Mouse (Mus musculus) limb, embryonic 10.5 days (tissue): ENCODE results near the gene Kif6. TPM values are rescaled to one million over a fixed set of nuclear protein-coding genes. Genes with fewer than 3 reads are reported as not detected.

ENCODE experiments used
- DNase-seq: peaks from one replicate; pipeline ENCODE4 v3.0.0-alpha.2; 2017; ENCODE audit warnings: low spot score
- H3K27ac ChIP-seq: fragments of 300-500 bp; sonication (generic); 2 replicates; pipeline ENCODE4 v1.5.1; 2016; ENCODE audit warnings: mild to moderate bottlenecking
- H3K27me3 ChIP-seq: fragments of 300-500 bp; sonication (generic); 2 replicates; pipeline ENCODE4 v1.6.1; 2016; ENCODE audit warnings: low read depth, mild to moderate bottlenecking; ENCODE audit not compliant: poor library complexity, severe bottlenecking
- H3K36me3 ChIP-seq: fragments of 300-500 bp; sonication (generic); 2 replicates; pipeline ENCODE4 v1.6.1; 2016; ENCODE audit warnings: mild to moderate bottlenecking, moderate library complexity
- H3K4me1 ChIP-seq: fragments of 300-500 bp; sonication (generic); 2 replicates; pipeline ENCODE4 v1.6.1; 2016
- H3K4me3 ChIP-seq: fragments of 300-500 bp; sonication (generic); 2 replicates; pipeline ENCODE4 v1.5.1; 2016; ENCODE audit warnings: mild to moderate bottlenecking, moderate library complexity
- H3K9me3 ChIP-seq: fragments of 300-500 bp; sonication (generic); replicated peaks from 2 replicates; pipeline ENCODE4 v1.6.1; 2016; ENCODE audit warnings: mild to moderate bottlenecking
- WGBS: fragments of 180-500 bp; shearing (Covaris S2); methylation state at CpG from one replicate; pipeline ENCODE4 v1.1.7; 2016; 5-methylcytosine and 5-hydroxymethylcytosine counted together
- polyA plus RNA-seq: library from polyadenylated mRNA; unstranded; fragments of >200 nt; fragmentation: Nextera tagmentation; extraction: Ambion mirVana; gene quantifications from 2 replicates; pipeline ENCODE4 v1.2.1, GENCODE M21; 2016

Gene Kif6
- polyA plus RNA-seq, 1 experiment from 2014 or later = 4.3 TPM

GRCm38 (mm10) chr17:49852183-49852582 lies 237.2 kb downstream of the Kif6 start:
- peaks cover 51% of the 10 kb centered on the region for H3K4me1 ChIP-seq
- WGBS = 84% methylated on average over 3 of the region's 3 CpGs

GRCm38 (mm10) chr17:49855785-49856184 lies 240.8 kb downstream of the Kif6 start:
- 26% methylated on average over 4 of the region's 4 CpGs for WGBS
- peak overlapping the region; percentile 85 for H3K27ac ChIP-seq
- H3K9me3 ChIP-seq = no peaks in the 10 kb centered on the region
- no peak for DNase-seq
- no peaks in the 10 kb centered on the region for H3K36me3 ChIP-seq
- H3K27me3 ChIP-seq = no peaks in the 10 kb centered on the region
- H3K4me1 ChIP-seq = peaks cover 54% of the 10 kb centered on the region
- H3K4me3 ChIP-seq = no peak overlapping the region

More at GRCm38 (mm10) chr17:49852183-49852582, 237.2 kb downstream of the Kif6 start:
- Histone ChIP-seq H3K9me3 (no peaks in the 10 kb centered on the region), H3K36me3 (no peaks in the 10 kb centered on the region), H3K27ac (peak overlapping the region; percentile 37; the same call in 1 of the 2 replicates), H3K4me3 (no peak overlapping the region), H3K27me3 (no peaks in the 10 kb centered on the region)
- no peak for DNase-seq

GRCm38 (mm10) chr17:49860057-49860816 lies 245.3 kb downstream of the Kif6 start:
- WGBS = 90% methylated on average over 10 of the region's 10 CpGs
- Histone ChIP-seq H3K27ac (no peak overlapping the region; the same call in 1 of the 2 replicates), H3K4me3 (no peak overlapping the region), H3K9me3 (no peaks in the 10 kb centered on the region), H3K27me3 (no peaks in the 10 kb centered on the region), H3K4me1 (peaks cover 46% of the 10 kb centered on the region), H3K36me3 (no peaks in the 10 kb centered on the region)
- DNase-seq = no peak

- Histone ChIP-seq H3K36me3 (no peaks in the 10 kb centered on the region), H3K27ac (peak overlapping the region; percentile 73), H3K9me3 (no peaks in the 10 kb centered on the region), H3K4me1 (peaks cover 42% of the 10 kb centered on the region), H3K27me3 (no peaks in the 10 kb centered on the region), H3K4me3 (no peak overlapping the region)
- WGBS = 71% methylated on average over 5 of the region's 5 CpGs
- no peak for DNase-seq
Measured at GRCm38 (mm10) chr17:49863597-49863996, 248.7 kb downstream of the Kif6 start.

GRCm38 (mm10) chr17:49865604-49866003 lies 250.7 kb downstream of the Kif6 start:
- Histone ChIP-seq H3K4me3 (no peak overlapping the region), H3K27ac (peak overlapping the region; percentile 40; the same call in 1 of the 2 replicates), H3K27me3 (no peaks in the 10 kb centered on the region), H3K4me1 (peaks cover 47% of the 10 kb centered on the region), H3K36me3 (no peaks in the 10 kb centered on the region), H3K9me3 (no peaks in the 10 kb centered on the region)
- WGBS = 89% methylated on average over 2 of the region's 2 CpGs
- DNase-seq = no peak

- Histone ChIP-seq H3K9me3 (no peaks in the 10 kb centered on the region), H3K4me3 (no peak overlapping the region), H3K36me3 (no peaks in the 10 kb centered on the region), H3K27ac (peak overlapping the region; percentile 69), H3K4me1 (peaks cover 57% of the 10 kb centered on the region), H3K27me3 (no peaks in the 10 kb centered on the region)
- DNase-seq = no peak
- 46% methylated on average over 8 of the region's 8 CpGs for WGBS
Measured at GRCm38 (mm10) chr17:49866653-49867215, 251.8 kb downstream of the Kif6 start.

GRCm38 (mm10) chr17:49867321-49868137 lies 252.6 kb downstream of the Kif6 start:
- Histone ChIP-seq H3K4me1 (peaks cover 65% of the 10 kb centered on the region), H3K4me3 (no peak overlapping the region), H3K9me3 (no peaks in the 10 kb centered on the region), H3K27ac (peak overlapping the region; percentile 69), H3K36me3 (no peaks in the 10 kb centered on the region), H3K27me3 (no peaks in the 10 kb centered on the region)
- DNase-seq = no peak
- 18% methylated on average over 13 of the region's 13 CpGs for WGBS

- H3K27ac ChIP-seq = peak overlapping the region; percentile 50; the same call in 1 of the 2 replicates
Measured at GRCm38 (mm10) chr17:49869246-49869645, 254.3 kb downstream of the Kif6 start.

GRCm38 (mm10) chr17:49872305-49872704 lies 257.4 kb downstream of the Kif6 start:
- DNase-seq = peak; percentile 57
- H3K4me3 ChIP-seq = no peak overlapping the region
- H3K4me1 ChIP-seq = peaks cover 79% of the 10 kb centered on the region
- H3K27me3 ChIP-seq = no peaks in the 10 kb centered on the region
- 9% methylated on average over 2 of the region's 2 CpGs for WGBS
- no peaks in the 10 kb centered on the region for H3K36me3 ChIP-seq
- peak overlapping the region; percentile 79 for H3K27ac ChIP-seq
- H3K9me3 ChIP-seq = no peaks in the 10 kb centered on the region

More at GRCm38 (mm10) chr17:49869246-49869645, 254.3 kb downstream of the Kif6 start:
- Histone ChIP-seq H3K9me3 (no peaks in the 10 kb centered on the region), H3K4me3 (no peak overlapping the region), H3K27me3 (no peaks in the 10 kb centered on the region), H3K36me3 (no peaks in the 10 kb centered on the region), H3K4me1 (peaks cover 63% of the 10 kb centered on the region)
- DNase-seq = no peak
- WGBS = 80% methylated on average over 9 of the region's 9 CpGs

- 67% methylated on average over 5 of the region's 5 CpGs for WGBS
- DNase-seq = no peak
- Histone ChIP-seq H3K9me3 (no peaks in the 10 kb centered on the region), H3K4me1 (peaks cover 63% of the 10 kb centered on the region), H3K27me3 (no peaks in the 10 kb centered on the region), H3K36me3 (no peaks in the 10 kb centered on the region), H3K4me3 (no peak overlapping the region), H3K27ac (peak overlapping the region; percentile 66)
Measured at GRCm38 (mm10) chr17:49874746-49875145, 259.8 kb downstream of the Kif6 start.

GRCm38 (mm10) chr17:49875401-49875800 lies 260.5 kb downstream of the Kif6 start:
- Histone ChIP-seq H3K9me3 (no peaks in the 10 kb centered on the region), H3K4me1 (peaks cover 60% of the 10 kb centered on the region), H3K27me3 (no peaks in the 10 kb centered on the region), H3K4me3 (no peak overlapping the region), H3K36me3 (no peaks in the 10 kb centered on the region), H3K27ac (peak overlapping the region; percentile 66)
- no peak for DNase-seq
- 43% methylated on average over 6 of the region's 6 CpGs for WGBS

GRCm38 (mm10) chr17:49875939-49876651 lies 261.2 kb downstream of the Kif6 start:
- no peaks in the 10 kb centered on the region for H3K36me3 ChIP-seq
- H3K27ac ChIP-seq = peak overlapping the region; percentile 66
- no peaks in the 10 kb centered on the region for H3K27me3 ChIP-seq
- H3K4me3 ChIP-seq = no peak overlapping the region
- H3K4me1 ChIP-seq = peaks cover 55% of the 10 kb centered on the region
- WGBS = 33% methylated on average over 15 of the region's 15 CpGs
- H3K9me3 ChIP-seq = no peaks in the 10 kb centered on the region
- no peak for DNase-seq
